Mouse (Mus musculus) right cerebral cortex, postnatal 14 days (tissue): ENCODE results near the gene Hoxd11.

Experiments
- DNase-seq: peaks from one replicate; pipeline ENCODE4 v3.0.0; 2022

Gene Hoxd11

GRCm38 (mm10) chr2:74682796-74683195 is 3.4 kb downstream of the Hoxd11 start:
- no peak for DNase-seq

- DNase-seq: no peak
Measured at GRCm38 (mm10) chr2:74683471-74683951, 4.2 kb downstream of the Hoxd11 start.

GRCm38 (mm10) chr2:74684106-74684505 is 4.7 kb downstream of the Hoxd11 start:
- DNase-seq: no peak

- DNase-seq: no peak
Measured at GRCm38 (mm10) chr2:74685059-74685603, 5.8 kb downstream of the Hoxd11 start.

- DNase-seq: peak; percentile 46
Measured at GRCm38 (mm10) chr2:74686301-74686987, 7.1 kb downstream of the Hoxd11 start.

- DNase-seq: no peak
Measured at GRCm38 (mm10) chr2:74686988-74687697, 7.8 kb downstream of the Hoxd11 start.

- DNase-seq: no peak
Measured at GRCm38 (mm10) chr2:74687698-74688555, 8.6 kb downstream of the Hoxd11 start.

- DNase-seq: no peak
Measured at GRCm38 (mm10) chr2:74688795-74689573, 9.6 kb downstream of the Hoxd11 start.

GRCm38 (mm10) chr2:74689574-74690337 is 10.4 kb downstream of the Hoxd11 start:
- no peak for DNase-seq

GRCm38 (mm10) chr2:74690338-74690716 is 11.0 kb downstream of the Hoxd11 start:
- DNase-seq: no peak

GRCm38 (mm10) chr2:74691022-74691951 is 11.9 kb downstream of the Hoxd11 start, which contains the start of gene Hoxd10:
TSS of gene Hoxd10 (plus strand) at chr2:74691924.
- DNase-seq: no peak

GRCm38 (mm10) chr2:74691995-74692807 is 12.8 kb downstream of the Hoxd11 start:
- no peak for DNase-seq

GRCm38 (mm10) chr2:74692808-74693431 is 13.6 kb downstream of the Hoxd11 start:
- DNase-seq: no peak

- DNase-seq: no peak
Measured at GRCm38 (mm10) chr2:74693432-74693827, 14.1 kb downstream of the Hoxd11 start.

- no peak for DNase-seq
Measured at GRCm38 (mm10) chr2:74694066-74694465, 14.7 kb downstream of the Hoxd11 start.

GRCm38 (mm10) chr2:74695383-74695782 is 16.0 kb downstream of the Hoxd11 start:
- DNase-seq: no peak

- DNase-seq: no peak
Measured at GRCm38 (mm10) chr2:74695813-74696430, 16.6 kb downstream of the Hoxd11 start.
